Mouse (Mus musculus): ENCODE results near the gene Zscan29. TPM values are rescaled to one million over a fixed set of nuclear protein-coding genes. Genes with fewer than 3 reads are reported as not detected.

Zscan29 gene
- polyA plus RNA-seq, 1 experiment from 2014 or later: 6.2 TPM

Other genes starting within 250 kb of the Zscan29 start
- gene Ubr1, start 200.4 kb downstream of the Zscan29 start, polyA plus RNA-seq (2014; fragmentation: Nextera tagmentation; extraction: Ambion mirVana): 19.7 and 24.4 TPM in 2 replicates
- gene Tmem62, start 194.1 kb downstream of the Zscan29 start, polyA plus RNA-seq (2014; fragmentation: Nextera tagmentation; extraction: Ambion mirVana): 2.1 and 3.9 TPM in 2 replicates
- gene Ccndbp1, start 162.7 kb downstream of the Zscan29 start, polyA plus RNA-seq (2014; fragmentation: Nextera tagmentation; extraction: Ambion mirVana): 43.7 and 46.9 TPM in 2 replicates
- 1.1 and 2.2 TPM in 2 replicates for gene Epb42, start 134.1 kb downstream of the Zscan29 start, polyA plus RNA-seq (2014; fragmentation: Nextera tagmentation; extraction: Ambion mirVana)
- gene Tgm5, start 85.3 kb downstream of the Zscan29 start, polyA plus RNA-seq (2014; fragmentation: Nextera tagmentation; extraction: Ambion mirVana): 0.11 TPM in 1 of 2 replicates, not detected in the other
- not detected in 2 replicates for gene Tgm7, start 61.3 kb downstream of the Zscan29 start, polyA plus RNA-seq (2014; fragmentation: Nextera tagmentation; extraction: Ambion mirVana)
- gene Adal, start 30.7 kb downstream of the Zscan29 start, polyA plus RNA-seq (2014; fragmentation: Nextera tagmentation; extraction: Ambion mirVana): 14.7 and 15.6 TPM in 2 replicates
- 16.9 TPM in 2 replicates for gene Lcmt2, start 30.5 kb downstream of the Zscan29 start, polyA plus RNA-seq (2014; fragmentation: Nextera tagmentation; extraction: Ambion mirVana)
- 31.5 and 33.5 TPM in 2 replicates for gene Tubgcp4, start 471 bp downstream of the Zscan29 start, polyA plus RNA-seq (2014; fragmentation: Nextera tagmentation; extraction: Ambion mirVana)
- gene Trp53bp1, start 100.3 kb upstream of the Zscan29 start, polyA plus RNA-seq (2014; fragmentation: Nextera tagmentation; extraction: Ambion mirVana): 44.1 and 47.5 TPM in 2 replicates
- gene Map1a, start 118.5 kb upstream of the Zscan29 start, polyA plus RNA-seq (2014; fragmentation: Nextera tagmentation; extraction: Ambion mirVana): 7.3 and 7.7 TPM in 2 replicates
- 12.8 and 16.0 TPM in 2 replicates for gene Ppip5k1, start 184.3 kb upstream of the Zscan29 start, polyA plus RNA-seq (2014; fragmentation: Nextera tagmentation; extraction: Ambion mirVana)
- gene Ckmt1, start 186.6 kb upstream of the Zscan29 start, polyA plus RNA-seq (2014; fragmentation: Nextera tagmentation; extraction: Ambion mirVana): 0.42 and 0.72 TPM in 2 replicates
- not detected in 2 replicates for gene Strc, start 216.0 kb upstream of the Zscan29 start, polyA plus RNA-seq (2014; fragmentation: Nextera tagmentation; extraction: Ambion mirVana)
- gene Pdia3, start 242.7 kb upstream of the Zscan29 start, polyA plus RNA-seq (2014; fragmentation: Nextera tagmentation; extraction: Ambion mirVana): 339 and 411 TPM in 2 replicates
- 3.1 and 3.4 TPM in 2 replicates for gene Catsper2, start 242.7 kb upstream of the Zscan29 start, polyA plus RNA-seq (2014; fragmentation: Nextera tagmentation; extraction: Ambion mirVana)

Measured in heart, embryonic 14.5 days (tissue).